Mouse (Mus musculus): ENCODE measurements at regions not wholly inside any gene's neighbourhood (a gene's known extent, or its start where the extent isn't known, plus 50 kb on each side); places are given as distances from the start of the nearest gene placed in this dataset.

DNA sequence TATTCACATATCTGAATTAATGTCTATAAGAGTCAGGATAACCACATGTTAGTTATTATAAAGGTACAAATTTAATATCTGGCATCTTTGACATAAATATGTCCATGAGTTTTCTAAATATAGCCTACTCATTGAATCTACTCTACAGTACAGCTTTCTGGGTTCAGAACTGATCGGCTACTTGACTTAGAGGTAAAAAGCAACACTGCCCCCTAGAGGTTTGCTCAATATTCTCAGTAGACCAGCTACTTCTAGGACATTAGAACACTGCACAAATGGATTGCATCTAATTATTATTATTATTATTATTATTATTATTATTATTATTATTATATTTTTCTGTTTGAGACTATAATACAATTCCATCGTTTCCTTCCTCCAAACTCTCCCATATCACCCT is 418.8 kb upstream of the Tpm3-rs7 start:
- no peak for DNase-seq
- peak; percentile 42; the same call in 1 of the 2 replicates for TF ChIP-seq CTCF (IDR thresholded peaks at IDR 0.05)
- intact Hi-C loops (cut with DNase I), result no loop called here
- no peak overlapping the region for H3K4me3 ChIP-seq
- H3K27ac ChIP-seq, result no peak overlapping the region

DNA sequence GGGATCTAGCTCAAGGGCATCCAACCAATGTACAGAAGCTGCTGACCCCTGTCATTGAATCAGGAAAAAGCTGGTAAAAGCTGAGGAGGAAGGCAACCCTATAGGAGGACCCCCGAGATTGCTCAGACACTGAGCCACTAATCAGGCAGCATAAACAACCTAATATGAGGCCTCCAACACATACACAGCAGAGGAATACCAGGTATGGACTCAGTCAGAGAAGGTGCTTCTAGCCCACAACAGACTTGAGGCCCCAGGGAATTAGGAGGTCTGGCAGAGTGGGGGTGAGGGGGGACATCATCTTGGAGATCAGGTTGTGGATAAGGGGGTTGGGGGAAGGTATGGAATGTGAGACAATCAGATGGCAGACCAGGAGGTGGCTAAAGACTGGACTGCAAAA is 413.2 kb upstream of the Tpm3-rs7 start:
- no peak overlapping the region for H3K27ac ChIP-seq
- intact Hi-C loops (cut with DNase I), result no loop called here
- no peak for DNase-seq
- no peak overlapping the region for H3K4me3 ChIP-seq
- no peak for TF ChIP-seq CTCF (IDR thresholded peaks at IDR 0.05)

GRCm38 (mm10) chr14:112917148-112917547 is 397.3 kb upstream of the Tpm3-rs7 start:
- H3K4me3 ChIP-seq, result no peak overlapping the region
- TF ChIP-seq CTCF (IDR thresholded peaks at IDR 0.05), result no peak
- H3K27ac ChIP-seq, result no peak overlapping the region
- intact Hi-C loops (cut with DNase I), result no loop called here
- no peak for DNase-seq

All from gastrocnemius, adult 2 months (tissue).